Mouse (Mus musculus): Measurements from ENCODE around the gene Mybpc3.

Gene Mybpc3

DNA sequence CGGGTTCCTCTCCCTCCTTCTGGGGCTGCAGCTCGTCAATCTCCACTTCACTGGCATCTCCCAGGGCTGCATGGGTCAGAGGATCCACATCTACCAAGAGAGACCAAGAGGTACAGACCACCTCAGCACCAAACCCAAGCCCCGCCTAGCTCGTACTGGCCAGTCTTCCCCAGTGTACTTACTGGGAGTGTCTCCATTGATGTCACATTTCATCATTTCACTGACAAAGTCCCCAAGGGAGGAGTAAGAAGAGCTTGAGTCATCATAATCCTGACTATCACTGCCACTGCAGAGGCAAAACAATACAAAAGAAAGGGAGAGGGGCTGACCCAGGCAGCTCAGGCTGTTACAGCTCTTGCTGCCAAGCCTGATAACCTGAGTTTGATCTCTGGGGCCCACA is 49.7 kb downstream of the Mybpc3 start:
- no peak for DNase-seq (ENCODE audit: low spot score in 2 of 2)

DNA sequence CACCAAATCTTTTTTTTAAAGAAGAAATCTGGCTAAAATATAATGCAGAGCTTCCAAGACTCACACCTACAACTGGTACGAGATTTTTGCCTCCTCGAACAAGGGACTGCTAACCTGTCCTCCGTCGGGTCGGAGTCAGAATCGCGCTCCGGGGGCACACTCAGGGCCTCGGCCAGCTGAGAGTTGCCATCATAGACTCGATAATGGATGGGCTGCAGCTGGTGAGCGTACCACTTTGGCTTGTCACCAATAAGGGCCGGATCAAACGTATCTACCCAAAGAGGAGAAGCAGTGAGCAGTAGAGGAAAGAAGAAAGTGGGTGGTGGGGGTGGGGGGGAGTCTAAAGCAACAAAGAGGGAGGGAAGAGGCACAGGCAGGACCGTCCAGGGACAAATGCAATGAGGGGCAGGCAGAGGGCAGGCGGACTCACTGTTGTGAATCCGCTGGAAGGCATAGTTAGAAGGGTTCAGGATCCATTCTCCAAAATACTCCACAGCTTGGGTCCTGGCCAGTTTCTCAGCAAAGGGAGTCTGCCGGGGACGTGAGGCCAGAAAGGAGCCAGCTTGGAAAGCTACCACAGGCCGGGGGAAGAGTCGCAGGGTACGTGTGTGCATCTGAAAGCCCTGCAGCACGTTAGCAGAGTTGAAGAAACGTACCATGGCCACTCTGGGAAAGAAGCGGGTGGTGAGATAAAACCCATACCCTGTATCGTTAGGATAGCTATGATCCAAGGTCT is 51.8 kb downstream of the Mybpc3 start:
- no peak for DNase-seq (ENCODE audit: low spot score in 2 of 2)

DNA sequence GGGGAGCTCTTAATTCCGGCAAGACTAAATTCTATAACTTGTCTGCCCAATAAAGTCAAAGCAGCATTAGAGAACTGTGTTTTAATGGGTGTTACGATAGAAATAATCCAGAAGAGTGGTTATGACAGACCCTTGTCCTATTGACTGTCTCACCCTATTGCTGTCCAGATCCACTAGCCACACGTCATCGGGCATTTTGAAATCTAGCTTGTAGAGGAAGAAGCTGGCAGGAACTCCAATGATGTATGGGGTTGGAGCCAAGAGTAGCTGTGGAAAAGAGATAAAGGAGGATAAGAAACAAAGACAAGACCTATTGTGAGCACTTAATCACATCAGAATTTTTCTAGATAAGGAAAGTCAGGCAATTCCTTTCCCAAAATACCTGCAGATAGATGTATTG is 57.5 kb downstream of the Mybpc3 start:
- no peak for DNase-seq (ENCODE audit: low spot score in 2 of 2)

DNA sequence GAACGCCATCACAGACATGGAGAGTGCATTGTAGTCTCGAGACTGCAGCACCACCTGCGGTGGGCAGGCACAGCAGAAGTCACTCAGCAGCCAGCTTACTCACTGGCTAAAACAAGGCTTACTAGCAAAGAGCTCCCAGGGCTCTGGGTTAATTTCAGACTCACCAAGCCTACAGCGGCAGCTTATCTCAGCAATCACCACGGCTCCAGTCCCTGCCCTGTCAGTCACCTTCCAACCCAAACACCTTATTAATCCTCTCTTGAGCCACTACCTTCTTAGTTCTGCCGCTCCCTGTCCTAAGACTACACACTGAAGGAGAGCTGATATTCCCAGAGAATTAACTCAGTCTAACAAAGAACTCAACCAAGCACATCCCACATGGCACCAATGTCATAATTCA is 58.3 kb downstream of the Mybpc3 start:
- DNase-seq (ENCODE audit: low spot score in 2 of 2), result no peak

GRCm38 (mm10) chr2:91179825-91180224 is 61.9 kb downstream of the Mybpc3 start:
- no peak for DNase-seq (ENCODE audit: low spot score in 2 of 2)

GRCm38 (mm10) chr2:91180706-91181105 is 62.8 kb downstream of the Mybpc3 start:
- DNase-seq (ENCODE audit: low spot score in 2 of 2), result no peak

DNA sequence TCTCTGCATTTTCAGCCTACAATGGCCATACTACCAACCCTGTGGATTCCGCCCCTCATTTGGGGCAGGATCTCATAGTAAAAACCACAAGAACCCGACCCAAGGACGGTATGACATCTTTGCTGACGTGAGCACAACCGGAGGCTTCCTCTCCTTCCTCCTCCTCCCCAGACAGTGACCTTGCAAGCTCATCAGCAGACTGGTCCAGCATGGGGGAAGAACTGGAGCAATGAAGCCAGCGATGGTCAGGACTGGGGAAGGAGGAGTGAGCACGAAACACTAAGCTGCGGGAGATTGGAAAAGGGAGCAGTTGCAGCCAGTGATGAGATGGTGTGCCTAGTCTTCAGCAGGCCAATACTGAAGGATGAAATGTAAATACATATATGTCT is 64.1 kb downstream of the Mybpc3 start:
- DNase-seq (ENCODE audit: low spot score in 2 of 2), result no peak

DNA sequence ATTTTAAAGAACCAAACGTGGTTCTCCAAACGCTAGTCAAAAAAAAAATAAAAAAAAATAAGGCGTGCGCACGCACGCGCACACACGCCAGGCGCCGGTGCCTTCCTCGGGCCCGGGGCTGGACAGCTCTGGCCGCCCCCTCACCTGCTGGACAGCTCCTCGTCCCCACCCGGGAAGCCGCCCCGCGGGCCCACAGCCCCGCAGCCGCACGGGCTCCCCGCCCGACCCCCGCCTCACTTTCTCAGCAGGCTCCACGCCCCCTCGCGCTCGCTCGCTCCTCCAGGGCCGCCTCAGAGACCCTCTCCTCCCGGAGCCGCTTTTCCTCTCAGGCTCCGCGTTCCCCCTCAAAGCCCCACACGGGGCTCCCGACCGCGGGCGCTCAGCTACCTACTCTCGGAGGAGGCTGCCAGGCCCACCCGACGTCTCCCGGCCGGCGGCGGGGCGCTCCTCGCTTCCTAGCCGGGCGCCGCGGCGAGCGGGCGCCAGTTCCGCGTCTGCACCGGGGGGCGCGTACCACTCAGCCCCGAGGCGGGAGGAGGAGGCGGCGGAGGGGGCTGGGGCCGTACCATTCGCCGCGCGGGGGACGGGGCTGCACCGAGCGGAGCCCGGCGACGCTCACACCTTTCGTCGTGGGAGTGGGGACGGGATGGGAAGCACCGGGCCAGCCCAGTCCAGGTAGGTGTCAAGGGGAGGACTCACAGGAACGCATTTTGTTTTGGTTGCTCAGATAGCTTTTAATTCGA is 64.6 kb downstream of the Mybpc3 start:
- DNase-seq (ENCODE audit: low spot score in 2 of 2), result peak; percentile 80 to 81

DNA sequence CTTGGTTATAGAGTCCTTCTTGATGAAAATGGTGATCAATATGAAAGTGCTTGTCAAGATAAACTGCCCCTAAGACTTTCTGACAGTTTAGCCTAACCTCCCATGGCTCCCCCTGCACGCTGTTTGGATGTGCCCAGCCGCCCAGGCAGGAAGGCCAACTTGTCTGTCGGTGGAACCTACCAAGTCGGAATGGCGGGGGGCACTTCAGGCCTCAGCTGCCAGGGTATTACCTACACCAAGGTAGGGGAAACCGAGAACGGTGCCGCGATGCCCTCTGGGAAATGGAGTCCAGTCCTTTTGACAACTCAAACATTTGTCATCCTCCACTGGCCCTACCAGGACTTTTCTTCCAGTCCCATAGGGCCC is 65.2 kb downstream of the Mybpc3 start:
- DNase-seq (ENCODE audit: low spot score in 2 of 2), result peak; percentile 97 to 98

DNA sequence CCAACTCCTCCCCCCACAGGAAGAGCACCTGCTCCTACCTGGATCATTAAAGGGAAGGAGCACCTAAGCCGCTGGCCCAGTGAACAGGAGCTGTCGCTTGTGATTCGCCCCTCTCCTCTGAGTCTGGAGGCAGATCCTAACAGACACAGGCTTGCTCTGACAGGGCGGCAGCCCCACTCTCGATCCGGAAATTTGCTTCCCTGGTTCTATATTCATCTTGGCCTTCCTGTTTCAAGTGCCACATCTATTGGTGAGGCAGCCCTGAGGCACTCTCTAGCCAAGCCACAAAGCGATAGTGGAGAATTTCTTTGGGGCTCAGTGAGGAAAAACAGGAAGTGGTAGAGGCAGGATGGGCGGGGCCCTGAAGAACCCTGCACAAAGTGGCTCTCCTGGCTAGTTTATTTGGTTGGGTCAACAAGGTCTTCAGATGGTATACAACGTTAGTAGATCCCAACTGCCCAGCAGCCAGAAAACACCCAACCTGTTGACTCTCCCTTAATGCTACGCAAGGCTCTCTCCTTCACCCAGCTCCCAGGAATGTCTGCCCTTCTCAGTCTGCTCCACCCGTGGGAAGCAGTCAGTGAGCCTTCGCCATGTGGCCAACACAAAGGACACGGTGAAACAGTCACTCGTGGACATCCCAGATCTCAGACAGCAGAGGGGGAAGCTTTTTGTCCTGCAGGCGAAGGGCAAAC is 65.9 kb downstream of the Mybpc3 start, which contains the start of gene Madd:
Gene Madd, minus strand, starts transcription at position 127 of the 695 bp plus-strand sequence.
- DNase-seq (ENCODE audit: low spot score in 2 of 2), result no peak

Measured in right cerebral cortex, postnatal 36 days (tissue).